Mouse (Mus musculus) liver, embryonic 16.5 days (tissue): Measurements from ENCODE around the gene Cacna1g. TPM values are rescaled to one million over a fixed set of nuclear protein-coding genes. Genes with fewer than 3 reads are reported as not detected.

ENCODE experiments used
- ATAC-seq: fragments of 200-750 bp; cut with Nextera tagmentation; 2 replicates; pipeline ENCODE4 v1.8.0; 2017; ENCODE audit warnings: low read depth, mild to moderate bottlenecking, moderate number of reproducible peaks, moderate library complexity
- H3K27ac ChIP-seq: fragments of 300-500 bp; sonication (generic); 2 replicates; pipeline ENCODE4 v1.5.1; 2014; ENCODE audit warnings: mild to moderate bottlenecking, low read length
- H3K27me3 ChIP-seq: fragments of 300-500 bp; sonication (generic); 2 replicates; pipeline ENCODE4 v1.6.1; 2014; ENCODE audit warnings: low read depth, low read length, mixed read lengths; ENCODE audit not compliant: control insufficient read depth, insufficient read depth
- H3K36me3 ChIP-seq: fragments of 300-500 bp; sonication (generic); 2 replicates; pipeline ENCODE4 v1.6.1; 2014; ENCODE audit warnings: mild to moderate bottlenecking; ENCODE audit not compliant: control insufficient read depth, insufficient read depth
- H3K4me1 ChIP-seq: fragments of 300-500 bp; sonication (generic); 2 replicates; pipeline ENCODE4 v1.6.1; 2014; ENCODE audit warnings: low read depth, low read length, mixed read lengths; ENCODE audit not compliant: control insufficient read depth
- H3K4me2 ChIP-seq: fragments of 300-500 bp; sonication (generic); 2 replicates; pipeline ENCODE4 v1.6.1; 2014; ENCODE audit warnings: low read depth, low read length, mixed read lengths
- H3K4me3 ChIP-seq: fragments of 300-500 bp; sonication (generic); 2 replicates; pipeline ENCODE4 v1.5.1; 2014; ENCODE audit warnings: low read depth, mild to moderate bottlenecking, low read length
- H3K9ac ChIP-seq: fragments of 300-500 bp; sonication (generic); 2 replicates; pipeline ENCODE4 v1.6.1; 2014; ENCODE audit warnings: low read depth, low read length
- H3K9me3 ChIP-seq: fragments of 300-500 bp; sonication (generic); replicated peaks from 2 replicates; pipeline ENCODE4 v1.6.1; 2016; ENCODE audit warnings: low read length; ENCODE audit not compliant: control insufficient read depth
- WGBS: fragments of 180-500 bp; shearing (Covaris S2); extraction: QIAGEN DNeasy Blood & Tissue Kit; methylation state at CpG from one replicate; pipeline ENCODE4 v1.1.7; 2014; ENCODE audit not compliant: insufficient replicate concordance; 5-methylcytosine and 5-hydroxymethylcytosine counted together
- polyA plus RNA-seq: library from polyadenylated mRNA; unstranded; fragments of >200 nt; fragmentation: Nextera tagmentation; extraction: Ambion mirVana; gene quantifications from 2 replicates; pipeline ENCODE4 v1.2.1, GENCODE M21; 2015

The Cacna1g gene
- polyA plus RNA-seq, 1 experiment from 2014 or later: 1.9 TPM

DNA sequence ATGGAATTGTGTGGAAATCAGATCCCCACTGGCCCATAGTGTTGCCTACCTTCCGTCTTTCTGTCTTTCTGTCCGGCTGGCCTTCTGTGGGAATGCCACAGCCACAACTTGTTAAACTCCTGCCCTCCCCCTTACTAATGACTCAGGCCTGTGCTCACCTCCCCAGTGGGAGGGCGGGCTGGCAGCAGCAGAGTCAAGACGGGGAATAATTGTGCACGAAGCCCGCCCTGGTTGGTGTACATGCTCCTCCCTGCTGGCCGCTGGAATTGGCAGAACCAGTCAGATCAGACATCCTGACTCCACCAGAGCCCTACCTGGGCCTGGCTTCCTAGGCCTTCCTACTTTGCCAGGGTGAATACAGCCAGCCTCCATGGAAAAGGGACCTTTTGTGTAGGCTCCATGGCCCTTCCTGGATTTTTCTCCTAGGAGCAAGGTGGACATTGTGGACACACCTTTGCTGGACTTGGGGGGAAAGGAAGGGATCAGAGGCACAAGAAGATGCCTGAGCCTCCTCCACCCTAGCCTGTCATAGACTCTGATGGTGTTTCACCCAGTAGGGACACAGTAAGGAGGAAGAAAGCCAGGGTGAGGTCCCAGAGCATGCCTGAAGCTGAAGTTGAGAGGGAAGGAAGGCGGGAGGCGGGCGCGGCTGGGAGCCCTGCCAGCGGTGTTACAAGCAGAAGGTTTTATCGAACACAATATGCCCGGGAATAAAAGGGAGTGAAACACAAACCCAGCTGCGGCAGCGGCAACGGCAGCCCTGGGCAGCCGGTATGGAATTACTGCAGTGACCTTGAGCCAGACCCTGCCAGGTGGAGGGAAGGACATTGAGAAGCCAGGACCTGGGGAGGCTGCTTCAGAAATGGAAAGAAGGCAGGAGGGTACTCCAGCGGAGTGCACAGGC is 24.3 kb upstream of the Cacna1g start:
- Histone ChIP-seq H3K4me3 (no peak overlapping the region), H3K9ac (no peak overlapping the region), H3K4me1 (no peaks in the 10 kb centered on the region), H3K9me3 (no peaks in the 10 kb centered on the region), H3K4me2 (no peak overlapping the region), H3K36me3 (no peaks in the 10 kb centered on the region), H3K27me3 (peaks cover 36% of the 10 kb centered on the region), H3K27ac (no peak overlapping the region)
- ATAC-seq: no peak
- WGBS: 29% methylated on average over 19 of the region's 19 CpGs

DNA sequence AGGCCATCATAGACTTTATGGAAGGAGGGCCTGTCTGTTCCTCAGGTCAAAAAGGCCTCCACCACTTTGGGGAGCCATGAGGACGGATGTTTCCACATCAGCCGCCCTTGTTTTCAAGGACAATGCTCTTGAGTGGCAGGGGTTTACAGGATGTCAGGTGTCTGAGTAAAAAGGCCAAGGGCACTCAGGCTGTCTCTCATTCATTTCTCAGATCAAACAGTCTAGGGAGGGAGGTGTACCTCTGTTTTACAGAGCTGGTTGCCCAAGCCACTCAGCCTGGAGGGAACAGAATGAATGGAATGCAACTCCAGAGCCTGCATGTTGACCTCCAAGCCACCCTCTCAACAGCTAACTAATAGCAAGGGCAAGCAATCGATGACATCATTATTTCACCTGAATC is 21.4 kb upstream of the Cacna1g start:
- no peaks in the 10 kb centered on the region for H3K36me3 ChIP-seq
- H3K9me3 ChIP-seq: no peaks in the 10 kb centered on the region
- H3K4me1 ChIP-seq: no peaks in the 10 kb centered on the region
- no peak overlapping the region for H3K9ac ChIP-seq
- no peak overlapping the region for H3K4me2 ChIP-seq
- H3K27ac ChIP-seq: no peak overlapping the region
- peaks cover 47% of the 10 kb centered on the region for H3K27me3 ChIP-seq
- ATAC-seq: no peak
- WGBS: 61% methylated on average over 3 of the region's 3 CpGs
- H3K4me3 ChIP-seq: no peak overlapping the region

DNA sequence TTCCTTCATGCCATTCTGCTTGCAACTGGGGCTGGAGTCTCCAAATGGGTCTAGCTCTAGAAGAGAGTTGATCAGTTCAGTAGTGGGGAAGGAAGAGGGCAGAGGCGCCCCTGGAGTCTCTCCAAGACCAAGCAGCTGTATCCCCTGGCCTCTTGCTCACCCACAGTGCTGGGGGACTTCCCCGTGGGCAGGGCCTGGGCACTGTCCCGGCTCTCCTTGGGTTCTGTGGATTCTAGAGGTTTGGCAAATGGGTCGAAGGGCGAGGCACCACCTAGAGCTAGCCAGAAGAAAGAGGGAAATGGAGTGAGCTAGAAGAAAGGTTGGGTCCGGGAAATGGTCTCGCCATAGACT is 17.7 kb upstream of the Cacna1g start:
- 27% methylated on average over 7 of the region's 7 CpGs for WGBS
- ATAC-seq: no peak
- Histone ChIP-seq H3K27ac (no peak overlapping the region), H3K4me2 (no peak overlapping the region), H3K9me3 (no peaks in the 10 kb centered on the region), H3K27me3 (peaks cover 34% of the 10 kb centered on the region), H3K9ac (no peak overlapping the region), H3K36me3 (no peaks in the 10 kb centered on the region), H3K4me1 (no peaks in the 10 kb centered on the region), H3K4me3 (no peak overlapping the region)

DNA sequence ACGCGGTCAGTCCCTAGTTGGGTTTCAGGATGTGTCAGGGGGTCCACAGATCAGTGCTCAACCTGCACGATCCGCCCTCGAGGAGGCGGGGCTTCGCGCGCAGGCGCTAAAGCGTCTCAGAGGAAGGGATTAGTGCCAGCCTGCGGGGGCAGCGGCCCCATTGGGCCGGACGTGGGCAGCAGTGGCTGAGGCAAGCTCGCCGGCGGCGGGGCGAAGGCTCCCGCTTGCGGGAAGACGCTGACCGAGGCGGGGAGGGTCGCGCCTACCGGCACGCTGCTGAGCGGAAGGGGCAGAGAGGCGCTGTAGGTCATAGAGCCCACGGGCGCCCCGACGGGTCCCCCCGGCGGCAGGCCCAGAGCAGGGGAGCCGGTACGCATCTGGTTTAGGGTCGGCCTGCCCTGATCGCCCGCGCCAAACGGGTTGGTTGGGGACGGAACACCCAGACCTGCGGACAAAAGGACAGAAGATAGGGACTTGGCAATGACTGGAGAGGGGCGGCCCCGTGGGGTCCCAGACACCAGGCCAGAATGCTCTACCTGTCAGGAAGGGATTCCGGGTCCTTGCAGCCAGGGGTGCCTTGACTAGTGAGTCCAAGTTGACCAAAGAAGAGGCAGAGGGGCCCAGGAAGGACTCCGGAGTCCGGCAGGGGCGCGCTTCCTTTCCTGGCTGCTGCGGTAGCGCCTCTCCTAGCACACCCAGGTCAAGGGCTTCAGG is 17.2 kb upstream of the Cacna1g start:
- ATAC-seq: no peak
- Histone ChIP-seq H3K27me3 (peaks cover 37% of the 10 kb centered on the region), H3K27ac (no peak overlapping the region), H3K4me3 (peak overlapping the region; percentile 44), H3K9me3 (no peaks in the 10 kb centered on the region), H3K4me2 (peak overlapping the region; percentile 58), H3K36me3 (no peaks in the 10 kb centered on the region), H3K9ac (no peak overlapping the region), H3K4me1 (no peaks in the 10 kb centered on the region)
- WGBS: 4% methylated on average over 55 of the region's 55 CpGs

DNA sequence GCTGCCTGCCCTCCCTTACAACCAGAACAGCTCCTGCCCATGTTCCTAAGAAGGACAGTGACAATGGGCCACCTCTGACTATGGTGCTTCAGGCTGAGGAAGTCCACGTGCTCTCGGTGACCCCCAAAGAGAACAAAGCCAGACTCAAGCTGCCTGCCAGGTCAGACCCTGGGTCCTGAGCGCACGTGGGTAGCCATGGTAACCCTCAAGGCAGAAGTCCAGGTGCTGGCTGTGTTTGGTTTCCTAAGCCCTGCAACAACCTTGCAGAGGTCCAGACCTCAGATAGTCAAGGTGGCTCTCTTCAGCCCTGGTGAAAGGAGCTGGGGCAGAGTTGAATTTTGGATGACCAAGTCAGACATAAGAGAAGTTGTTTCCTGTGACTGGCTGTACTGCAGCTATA is 15.7 kb upstream of the Cacna1g start:
- peaks cover 40% of the 10 kb centered on the region for H3K27me3 ChIP-seq
- WGBS: 42% methylated on average over 4 of the region's 4 CpGs
- ATAC-seq: no peak
- H3K9me3 ChIP-seq: no peaks in the 10 kb centered on the region
- H3K4me1 ChIP-seq: no peaks in the 10 kb centered on the region
- no peaks in the 10 kb centered on the region for H3K36me3 ChIP-seq
- H3K4me2 ChIP-seq: no peak overlapping the region
- no peak overlapping the region for H3K27ac ChIP-seq
- no peak overlapping the region for H3K9ac ChIP-seq
- H3K4me3 ChIP-seq: no peak overlapping the region

DNA sequence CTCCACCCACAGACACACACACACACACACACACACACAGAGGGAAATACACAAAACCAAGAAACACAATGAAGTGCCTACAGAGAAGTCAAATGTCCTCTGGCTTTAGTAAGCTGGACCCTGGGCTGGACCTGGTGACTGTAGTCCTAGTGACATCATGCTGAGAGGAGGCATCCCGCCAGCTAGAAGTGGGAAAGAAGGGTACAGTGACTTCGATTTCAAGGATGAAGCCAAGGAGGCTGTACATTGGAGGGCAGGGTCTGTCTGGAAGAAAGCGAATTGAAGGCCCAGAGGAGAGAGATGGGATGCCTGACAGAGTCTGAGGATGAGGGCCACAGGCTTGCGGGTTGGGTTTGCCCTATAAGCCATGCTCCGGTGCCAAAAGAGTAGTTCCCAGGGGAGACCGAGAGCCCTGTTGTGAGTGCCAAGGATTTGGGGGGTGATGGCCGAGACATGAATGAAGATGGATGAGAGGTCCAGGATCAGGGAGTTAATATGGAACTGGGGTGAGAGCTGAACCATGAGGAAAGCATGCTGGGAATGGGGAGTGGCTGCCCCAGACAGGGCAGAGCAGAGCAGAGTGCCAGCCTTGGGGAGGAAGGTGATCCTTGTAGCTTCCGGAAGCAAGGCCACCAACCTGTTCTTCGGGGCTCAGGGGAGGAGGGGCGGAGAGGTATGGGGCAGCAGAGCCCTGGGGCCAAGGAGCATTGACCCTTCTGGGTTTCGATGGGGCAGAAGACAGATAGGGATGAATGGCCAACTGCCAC is 15.0 kb upstream of the Cacna1g start:
- no peaks in the 10 kb centered on the region for H3K4me1 ChIP-seq
- H3K27ac ChIP-seq: no peak overlapping the region
- no peak overlapping the region for H3K9ac ChIP-seq
- no peaks in the 10 kb centered on the region for H3K9me3 ChIP-seq
- no peak overlapping the region for H3K4me3 ChIP-seq
- no peak overlapping the region for H3K4me2 ChIP-seq
- H3K27me3 ChIP-seq: peaks cover 40% of the 10 kb centered on the region
- H3K36me3 ChIP-seq: no peaks in the 10 kb centered on the region
- no peak for ATAC-seq
- 62% methylated on average over 11 of the region's 11 CpGs for WGBS

DNA sequence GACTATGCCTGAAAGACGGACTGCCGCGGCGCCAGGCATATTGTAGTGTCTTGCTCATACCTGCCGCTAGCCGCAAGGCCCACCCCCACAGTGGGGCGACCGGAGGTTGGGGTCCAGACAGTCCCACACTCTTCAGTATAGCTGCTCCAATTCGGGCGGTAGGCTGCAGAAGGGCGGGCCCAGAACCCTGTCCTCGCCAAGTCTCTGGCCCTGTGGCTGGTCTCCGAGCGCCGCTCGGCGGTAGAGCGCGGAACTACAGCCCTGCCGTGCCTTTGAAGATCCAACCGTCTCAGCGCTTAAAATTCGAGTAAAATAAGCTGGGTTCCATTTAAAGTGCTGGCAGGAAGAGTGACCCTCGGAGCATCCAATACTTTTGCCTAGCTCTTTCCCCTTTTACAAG is 12.0 kb upstream of the Cacna1g start, which contains the start of gene Spata20:
Gene Spata20, minus strand, starts transcription at position 179 of the 400 bp plus-strand sequence.
- no peaks in the 10 kb centered on the region for H3K9me3 ChIP-seq
- 2% methylated on average over 24 of the region's 24 CpGs for WGBS
- no peak within 1 kb of the TSS for H3K27ac ChIP-seq
- H3K9ac ChIP-seq: no peak within 1 kb of the TSS
- H3K4me3 ChIP-seq: no peak within 1 kb of the TSS
- H3K36me3 ChIP-seq: no peaks in the 10 kb centered on the region
- peak; percentile 43; the same call in 1 of the 2 replicates for ATAC-seq
- peaks cover 29% of the 10 kb centered on the region for H3K27me3 ChIP-seq
- no peak within 1 kb of the TSS for H3K4me2 ChIP-seq
- no peaks in the 10 kb centered on the region for H3K4me1 ChIP-seq

DNA sequence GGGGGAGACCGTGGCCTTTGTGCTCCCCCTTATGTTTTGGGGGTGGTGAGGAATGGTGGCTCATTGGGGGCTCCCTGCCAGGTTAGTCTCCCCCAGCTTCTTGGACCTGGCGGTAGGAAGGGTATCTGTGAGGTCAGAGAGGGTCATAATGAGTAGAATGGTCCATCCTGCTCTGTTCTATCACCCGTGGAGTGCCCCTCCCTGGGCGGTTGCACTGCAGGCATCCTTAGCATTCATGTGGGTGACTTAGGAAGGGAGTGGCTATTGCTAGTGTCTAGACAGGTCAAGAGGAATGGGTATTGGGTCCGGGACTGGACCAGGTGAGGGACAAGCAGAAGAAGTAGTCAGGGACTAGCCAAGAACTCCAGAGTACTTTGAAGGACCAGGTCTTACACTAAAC is 11.2 kb upstream of the Cacna1g start:
- Histone ChIP-seq H3K4me2 (no peak overlapping the region), H3K27me3 (peaks cover 22% of the 10 kb centered on the region), H3K9me3 (no peaks in the 10 kb centered on the region), H3K4me1 (no peaks in the 10 kb centered on the region), H3K27ac (no peak overlapping the region), H3K4me3 (no peak overlapping the region), H3K36me3 (no peaks in the 10 kb centered on the region), H3K9ac (no peak overlapping the region)
- ATAC-seq: no peak
- WGBS: 58% methylated on average over 5 of the region's 5 CpGs
